Comparison of ENCODE assay signal across 15 mouse cellular contexts in the genomic region with DNA sequence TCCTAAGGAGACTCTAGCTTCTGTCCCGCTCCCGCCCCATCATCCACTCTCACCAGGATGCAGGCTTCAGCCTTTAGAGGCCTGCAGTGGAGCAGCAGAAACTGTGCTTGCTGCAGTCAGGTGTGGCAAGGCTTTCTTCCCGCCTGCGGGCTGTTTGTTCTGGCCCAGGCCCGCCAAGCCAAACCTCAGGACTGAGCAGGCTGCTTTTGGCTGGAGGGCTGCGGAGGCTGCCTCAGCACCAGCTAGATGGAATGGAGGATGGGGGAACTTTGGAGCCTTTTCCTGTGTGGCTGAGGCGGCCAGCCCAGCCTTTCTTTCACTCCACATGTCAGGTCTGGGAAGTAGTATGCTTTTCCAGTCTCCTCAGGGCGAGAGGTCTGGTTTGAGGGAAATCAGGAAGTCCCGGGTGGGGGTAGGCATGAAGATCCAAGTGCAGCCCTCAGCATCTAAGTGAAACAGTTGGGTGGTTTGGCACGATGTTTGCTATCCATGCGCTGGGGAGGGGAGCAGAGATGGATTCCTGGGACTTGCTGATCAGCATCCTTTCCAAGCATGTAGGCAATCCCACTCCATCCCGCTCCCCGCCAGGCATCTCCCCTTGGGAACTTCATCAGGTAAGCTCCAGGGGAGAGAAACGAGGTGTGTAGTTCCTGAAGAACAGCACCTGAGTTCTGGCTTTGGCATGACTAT. TPM values are rescaled to one million over a fixed set of nuclear protein-coding genes. Genes with fewer than 3 reads are reported as not detected.
A peak's percentile ranks its signal among the peaks of the same experiment; 100 is the strongest.
DNase-seq lines count a peak whose midpoint lies in the region; ATAC-seq lines count a peak whose summit lies in the region.
"Had no signal": no experiment of that assay in that cellular context is flagged by ENCODE, and none has a peak within 500 bp of the region (broad histone marks: within the 10 kb centered on the region; RNA-seq: fewer than 3 reads in every experiment).

No protein-coding gene starts in this region.

- H3K27me3 ChIP-seq in embryonic facial prominence, embryonic 12.5 days, result no peaks in the 10 kb centered on the region
- H3K27me3 ChIP-seq: hindbrain, embryonic 15.5 days; midbrain, embryonic 12.5 days; neural tube, embryonic 13.5 days had no signal

- H3K4me3 ChIP-seq in embryonic facial prominence, embryonic 12.5 days, result no peak overlapping the region
- H3K4me3 ChIP-seq: hindbrain, embryonic 15.5 days; midbrain, embryonic 12.5 days; neural tube, embryonic 13.5 days had no signal

- no peaks in the 10 kb centered on the region for H3K36me3 ChIP-seq in embryonic facial prominence, embryonic 12.5 days
- H3K36me3 ChIP-seq: hindbrain, embryonic 15.5 days; midbrain, embryonic 12.5 days; neural tube, embryonic 13.5 days had no signal

- ATAC-seq in embryonic facial prominence, embryonic 12.5 days (ENCODE audit: insufficient number of reproducible peaks, insufficient read depth, low FRiP score, low TSS enrichment), result no peak
- ATAC-seq: forebrain, embryonic 14.5 days had no signal

- H3K4me1 ChIP-seq in embryonic facial prominence, embryonic 12.5 days, result peaks cover 8% of the 10 kb centered on the region; the same call in 1 of the 2 replicates
- H3K4me1 ChIP-seq: hindbrain, embryonic 15.5 days; midbrain, embryonic 12.5 days; neural tube, embryonic 13.5 days had no signal

- no peaks in the 10 kb centered on the region for H3K9me3 ChIP-seq in embryonic facial prominence, embryonic 12.5 days
- H3K9me3 ChIP-seq: hindbrain, embryonic 15.5 days; midbrain, embryonic 12.5 days; neural tube, embryonic 13.5 days had no signal

- WGBS in embryonic facial prominence, embryonic 12.5 days, result 53% methylated on average over 14 of the region's 14 CpGs

- no peak overlapping the region; the same call in 1 of the 2 replicates for H3K9ac ChIP-seq in embryonic facial prominence, embryonic 12.5 days
- H3K9ac ChIP-seq: hindbrain, embryonic 15.5 days; midbrain, embryonic 12.5 days; neural tube, embryonic 13.5 days had no signal

- no peak overlapping the region for H3K4me2 ChIP-seq in embryonic facial prominence, embryonic 12.5 days (replicated peaks)
- H3K4me2 ChIP-seq: hindbrain, embryonic 15.5 days; midbrain, embryonic 12.5 days; neural tube, embryonic 13.5 days had no signal

- peak; percentile 14 to 17 for DNase-seq in kidney, adult 8-10 months
- no peak for DNase-seq in kidney, adult 11 months
- DNase-seq in 3134 (ENCODE audit: extremely low read depth, insufficient read length, low spot score), result peak; percentile 53
- peak; percentile 32 to 52 for DNase-seq in layer of hippocampus, postnatal 14 days (ENCODE audit: low spot score in 2 of 2)
- no peak for DNase-seq in right cerebral cortex, adult 2 months (ENCODE audit: low spot score in 2 of 2)
- no peak for DNase-seq in thymus, postnatal 14 days
- DNase-seq in cerebellum, adult 18-20 months, result no peak
- DNase-seq: cerebellum, adult 9-11 months; lung, postnatal 10 days; thymus, postnatal 25 days had no signal

- peak overlapping the region; percentile 69; the same call in 1 of the 2 replicates for H3K27ac ChIP-seq in embryonic facial prominence, embryonic 12.5 days
- H3K27ac ChIP-seq: hindbrain, embryonic 15.5 days; midbrain, embryonic 12.5 days; neural tube, embryonic 13.5 days had no signal

RNA-seq across cellular contexts. Expression of gene Plcg2, which starts 18.9 kb away (rescaled TPM):
- 2.4 and 2.8 TPM in 2 replicates for polyA plus RNA-seq in embryonic facial prominence, embryonic 12.5 days (2016; fragmentation: Nextera tagmentation; extraction: Ambion mirVana)
- total RNA-seq in layer of hippocampus, postnatal 14 days (2021), result 1 to 10 TPM; 3.2 to 3.9 TPM

Comparison
In these comparisons a context has a peak if more than half of its experiments do, and no peak if none do; other contexts are left out.
1. DNase-seq: peak in kidney, adult 8-10 months (2 of 2), 3134 (single experiment) and layer of hippocampus, postnatal 14 days (2 of 2); none in kidney, adult 11 months (single experiment), right cerebral cortex, adult 2 months (0 of 2), thymus, postnatal 14 days (single experiment) and cerebellum, adult 18-20 months (0 of 2).